Mouse (Mus musculus) neutrophil, adult 59 days (primary cell): Measurements from ENCODE around the gene Serping1. TPM values are rescaled to one million over a fixed set of nuclear protein-coding genes. Genes with fewer than 3 reads are reported as not detected.

Experiments used
- total RNA-seq, 2 experiments: library from RNA; stranded (reverse); gene quantifications; 1 replicate in 1 of 2; 2 replicates in 1 of 2; pipeline ENCODE4 v1.2.4; 2023

The Serping1 gene
- under 1 TPM; 0.20 to 0.90 TPM for total RNA-seq

GRCm38 (mm10) chr2:84775241-84775640 lies at the start of gene Serping1:
Gene Serping1, minus strand, starts transcription at chr2:84775444.

GRCm38 (mm10) chr2:84822552-84822951 lies 47.3 kb upstream of the Serping1 start, which contains the start of gene Smtnl1:
Gene Smtnl1, minus strand, starts transcription at chr2:84822652.

GRCm38 (mm10) chr2:84798493-84798921 lies 23.3 kb upstream of the Serping1 start, which contains the start of gene Ube2l6:
Gene Ube2l6, plus strand, starts transcription at chr2:84798828.

GRCm38 (mm10) chr2:84743561-84743960 lies 31.7 kb downstream of the Serping1 start, which contains the start of gene Gm19426:
Gene Gm19426, minus strand, starts transcription at chr2:84743655.

GRCm38 (mm10) chr2:84733579-84734300 lies 41.5 kb downstream of the Serping1 start, which contains the start of gene Ypel4:
Gene Ypel4, plus strand, starts transcription at chr2:84734058.

GRCm38 (mm10) chr2:84727172-84727858 lies 47.9 kb downstream of the Serping1 start, which contains the start of gene Clp1:
Gene Clp1, minus strand, starts transcription at chr2:84727350.

Other genes with a start within 250 kb of the Serping1 start
- gene Ctnnd1, start 124.7 kb downstream of the Serping1 start, total RNA-seq, result 10 to 100 TPM; 13.6 to 20.2 TPM
- gene Btbd18, start 116.4 kb downstream of the Serping1 start, total RNA-seq, result not detected
- gene Selenoh, start 104.7 kb downstream of the Serping1 start, total RNA-seq, result 10 to 100 TPM; 33.9 to 48.3 TPM
- gene Gm28635, start 97.4 kb downstream of the Serping1 start, total RNA-seq, result not detected
- 1 to 10 TPM; 8.7 to 9.4 TPM for gene Med19, start 97.0 kb downstream of the Serping1 start, total RNA-seq
- gene Tmx2, start 96.3 kb downstream of the Serping1 start, total RNA-seq, result 10 to 100 TPM; 16.0 to 17.0 TPM
- 10 to 100 TPM; 39.0 TPM for gene Zdhhc5, start 60.3 kb downstream of the Serping1 start, total RNA-seq
- 10 to 100 TPM; 16.4 to 22.9 TPM for gene Clp1, start 48.1 kb downstream of the Serping1 start, total RNA-seq
- 1 to 10 TPM; 2.1 to 2.3 TPM for gene Ypel4, start 41.4 kb downstream of the Serping1 start, total RNA-seq
- not detected for gene Gm19426, start 31.8 kb downstream of the Serping1 start, total RNA-seq
- 10 to 100 TPM; 21.7 to 29.5 TPM for gene Ube2l6, start 23.4 kb upstream of the Serping1 start, total RNA-seq
- under 1 TPM in 1 of 2 experiments, not detected in 1; 0.35 TPM for gene Smtnl1, start 47.2 kb upstream of the Serping1 start, total RNA-seq
- gene Timm10, start 51.6 kb upstream of the Serping1 start, total RNA-seq, result 1 to 10 TPM; 5.6 to 7.0 TPM
- 10 to 100 TPM in 1 of 2 experiments, 1 to 10 TPM in 1; 6.7 to 11.0 TPM for gene Slc43a1, start 63.4 kb upstream of the Serping1 start, total RNA-seq
- not detected for gene Rtn4rl2, start 111.3 kb upstream of the Serping1 start, total RNA-seq
- gene Slc43a3, start 161.1 kb upstream of the Serping1 start, total RNA-seq, result 10 to 100 TPM; 38.7 to 54.8 TPM
- 100 to 1,000 TPM; 120 to 419 TPM for gene Prg2, start 205.0 kb upstream of the Serping1 start, total RNA-seq
- 10 to 100 TPM in 1 of 2 experiments, 1 to 10 TPM in 1; 6.6 to 27.0 TPM for gene Prg3, start 212.8 kb upstream of the Serping1 start, total RNA-seq